Mouse (Mus musculus) limb, embryonic 11.5 days (tissue): Measurements from ENCODE around the gene Grap. TPM values are rescaled to one million over a fixed set of nuclear protein-coding genes. Genes with fewer than 3 reads are reported as not detected.

Experiments used
- ATAC-seq: fragments of 200-750 bp; cut with Nextera tagmentation; 2 replicates; pipeline ENCODE4 v1.8.0; 2017; ENCODE audit warnings: low read depth; ENCODE audit not compliant: insufficient number of reproducible peaks, low FRiP score, low TSS enrichment
- DNase-seq: peaks from one replicate; pipeline ENCODE4 v3.0.0-alpha.2; 2015; ENCODE audit warnings: low spot score
- H3K27ac ChIP-seq: fragments of 300-500 bp; sonication (generic); replicated peaks from 2 replicates; pipeline ENCODE4 v1.5.1; 2014; ENCODE audit warnings: low read depth, mild to moderate bottlenecking, low read length
- H3K27me3 ChIP-seq: fragments of 300-500 bp; sonication (generic); 2 replicates; pipeline ENCODE4 v1.6.1; 2014; ENCODE audit warnings: mild to moderate bottlenecking, low read length, mixed read lengths; ENCODE audit not compliant: control insufficient read depth, insufficient read depth
- H3K36me3 ChIP-seq: fragments of 300-500 bp; sonication (generic); 2 replicates; pipeline ENCODE4 v1.6.1; 2014; ENCODE audit warnings: mild to moderate bottlenecking, low read length, moderate library complexity, mixed read lengths; ENCODE audit not compliant: control insufficient read depth, insufficient read depth
- H3K4me1 ChIP-seq: fragments of 300-500 bp; sonication (generic); 2 replicates; pipeline ENCODE4 v1.6.1; 2014; ENCODE audit warnings: low read length, mixed read lengths; ENCODE audit not compliant: control insufficient read depth, insufficient read depth
- H3K4me2 ChIP-seq: fragments of 300-500 bp; sonication (generic); 2 replicates; pipeline ENCODE4 v1.6.1; 2014; ENCODE audit warnings: low read depth, mild to moderate bottlenecking, moderate library complexity; ENCODE audit not compliant: severe bottlenecking
- H3K4me3 ChIP-seq: fragments of 300-500 bp; sonication (generic); 2 replicates; pipeline ENCODE4 v1.5.1; 2014; ENCODE audit warnings: low read depth, low read length
- H3K9ac ChIP-seq: fragments of 300-500 bp; sonication (generic); 2 replicates; pipeline ENCODE4 v1.6.1; 2014; ENCODE audit warnings: mild to moderate bottlenecking, low read length
- H3K9me3 ChIP-seq: fragments of 300-500 bp; sonication (generic); 2 replicates; pipeline ENCODE4 v1.6.1; 2016; ENCODE audit warnings: low read length; ENCODE audit not compliant: control insufficient read depth
- WGBS: fragments of 180-500 bp; shearing (Covaris S2); extraction: QIAGEN DNeasy Blood & Tissue Kit; methylation state at CpG from one replicate; pipeline ENCODE4 v1.1.7; 2014; 5-methylcytosine and 5-hydroxymethylcytosine counted together
- polyA plus RNA-seq: library from polyadenylated mRNA; unstranded; fragments of >200 nt; fragmentation: Nextera tagmentation; extraction: Ambion mirVana; gene quantifications from 2 replicates; pipeline ENCODE4 v1.2.1, GENCODE M21; 2014

Grap gene
- polyA plus RNA-seq, 1 experiment from 2014 or later: 5.2 TPM

- ATAC-seq: no peak
- Histone ChIP-seq H3K9me3 (no peaks in the 10 kb centered on the region), H3K4me3 (no peak overlapping the region), H3K4me2 (no peak overlapping the region), H3K27ac (no peak overlapping the region), H3K27me3 (no peaks in the 10 kb centered on the region), H3K36me3 (no peaks in the 10 kb centered on the region), H3K9ac (no peak overlapping the region), H3K4me1 (no peaks in the 10 kb centered on the region)
- DNase-seq: no peak
- WGBS: 87% methylated on average over 7 of the region's 7 CpGs
These were observed 11.0 kb upstream of the Grap start for GRCm38 (mm10) chr11:61642106-61642505.

DNA sequence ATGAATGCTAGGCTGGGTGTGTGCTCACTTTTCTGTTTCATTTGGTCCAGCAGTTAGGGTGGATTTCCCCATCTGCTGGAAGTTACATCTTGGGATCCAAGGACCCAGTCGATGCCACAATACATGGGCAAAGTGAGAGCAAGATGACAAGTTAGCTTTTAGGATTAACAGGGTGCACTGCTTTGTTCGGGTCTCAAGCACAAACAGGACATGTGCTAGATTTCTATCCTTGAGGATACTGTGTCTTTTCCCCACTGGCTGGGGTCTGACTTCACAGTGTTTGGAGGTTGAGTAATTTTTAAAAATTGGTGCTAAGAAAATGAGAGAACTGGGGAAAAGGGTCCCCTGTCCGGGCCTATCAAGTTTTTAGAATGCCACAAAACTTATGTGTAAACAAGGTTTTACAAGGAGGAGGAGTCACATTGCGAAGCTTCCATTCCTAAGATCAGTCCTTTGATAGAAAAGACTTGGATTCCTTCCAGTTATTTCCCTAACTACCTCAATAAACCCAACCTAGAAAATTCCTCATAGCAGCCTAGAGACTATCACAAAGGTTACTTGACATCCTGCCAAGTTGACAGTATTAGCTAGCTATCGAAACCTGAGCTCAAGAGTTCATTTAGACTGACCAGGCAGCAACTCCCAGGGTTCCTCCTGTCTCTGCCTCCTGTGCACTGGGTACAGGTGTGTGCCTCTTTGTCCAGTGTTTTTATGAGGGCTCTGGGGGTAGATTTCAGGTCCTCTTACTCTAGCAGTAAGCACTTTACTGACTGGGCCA is 9.7 kb upstream of the Grap start:
- 77% methylated on average over 5 of the region's 5 CpGs for WGBS
- DNase-seq (no peak), ATAC-seq (no peak)
- Histone ChIP-seq H3K9ac (no peak overlapping the region), H3K27me3 (no peaks in the 10 kb centered on the region), H3K36me3 (no peaks in the 10 kb centered on the region), H3K9me3 (no peaks in the 10 kb centered on the region), H3K4me3 (no peak overlapping the region), H3K27ac (no peak overlapping the region), H3K4me1 (no peaks in the 10 kb centered on the region), H3K4me2 (no peak overlapping the region)

GRCm38 (mm10) chr11:61644576-61645326 is 8.3 kb upstream of the Grap start:
- H3K4me2 ChIP-seq: no peak overlapping the region
- no peak overlapping the region for H3K4me3 ChIP-seq
- no peak overlapping the region for H3K27ac ChIP-seq
- 70% methylated on average over 11 of the region's 11 CpGs for WGBS
- H3K9me3 ChIP-seq: no peaks in the 10 kb centered on the region
- no peaks in the 10 kb centered on the region for H3K27me3 ChIP-seq
- DNase-seq: no peak
- H3K4me1 ChIP-seq: no peaks in the 10 kb centered on the region
- H3K36me3 ChIP-seq: no peaks in the 10 kb centered on the region
- H3K9ac ChIP-seq: no peak overlapping the region
- ATAC-seq: no peak

- Histone ChIP-seq H3K27ac (no peak overlapping the region), H3K4me1 (no peaks in the 10 kb centered on the region), H3K9ac (no peak overlapping the region), H3K36me3 (no peaks in the 10 kb centered on the region), H3K4me3 (no peak overlapping the region), H3K4me2 (no peak overlapping the region), H3K27me3 (no peaks in the 10 kb centered on the region), H3K9me3 (no peaks in the 10 kb centered on the region)
- 70% methylated on average over 5 of the region's 5 CpGs for WGBS
- DNase-seq (no peak), ATAC-seq (no peak)
These were observed 7.7 kb upstream of the Grap start for GRCm38 (mm10) chr11:61645357-61645857.

- Histone ChIP-seq H3K4me1 (no peaks in the 10 kb centered on the region), H3K27ac (no peak overlapping the region), H3K4me2 (no peak overlapping the region), H3K4me3 (no peak overlapping the region), H3K36me3 (no peaks in the 10 kb centered on the region), H3K9me3 (no peaks in the 10 kb centered on the region), H3K9ac (no peak overlapping the region), H3K27me3 (no peaks in the 10 kb centered on the region)
- DNase-seq (no peak), ATAC-seq (no peak)
- 65% methylated on average over 2 of the region's 2 CpGs for WGBS
These were observed 6.5 kb upstream of the Grap start for GRCm38 (mm10) chr11:61646499-61647039.

DNA sequence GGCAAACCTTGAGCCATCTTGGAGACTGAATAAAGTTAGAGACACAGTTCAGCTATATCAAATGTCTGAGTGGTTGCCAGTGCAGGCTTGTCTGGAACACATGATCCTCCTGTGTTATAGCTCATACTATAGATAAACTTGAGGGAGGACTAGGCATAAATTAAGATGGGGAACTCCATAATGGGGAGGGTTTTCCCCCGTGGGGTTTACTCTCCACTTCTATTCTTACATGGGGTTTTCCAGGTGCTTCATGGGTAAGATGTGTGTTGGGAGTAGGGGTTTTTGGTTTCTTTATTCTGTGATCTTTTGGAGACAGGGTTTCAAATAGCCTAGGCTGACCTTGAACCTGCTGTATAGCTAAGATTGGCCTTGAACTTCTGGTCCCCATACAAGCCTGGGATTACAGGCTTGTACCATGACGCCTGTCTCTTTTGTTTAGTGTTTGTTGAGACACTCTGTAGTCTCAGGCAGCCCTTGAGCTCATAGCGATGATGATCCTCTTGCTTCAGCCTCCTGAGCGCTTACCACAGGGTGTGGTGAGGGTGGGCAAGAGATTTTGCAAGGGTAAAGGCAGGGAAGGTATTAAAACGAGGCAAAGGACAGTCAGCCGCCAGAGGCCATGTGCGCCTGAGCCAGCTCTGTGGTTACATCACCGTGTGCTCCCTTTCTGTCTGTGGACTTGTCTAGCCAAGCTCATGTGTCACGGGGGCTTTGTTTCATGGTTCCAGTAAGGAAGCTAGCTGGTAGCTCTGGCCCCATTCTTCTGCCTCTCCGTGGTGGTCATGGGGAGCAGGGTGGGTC is 5.8 kb upstream of the Grap start:
- Histone ChIP-seq H3K4me3 (no peak overlapping the region), H3K27me3 (no peaks in the 10 kb centered on the region), H3K9me3 (no peaks in the 10 kb centered on the region), H3K27ac (no peak overlapping the region), H3K4me1 (no peaks in the 10 kb centered on the region), H3K4me2 (no peak overlapping the region), H3K9ac (no peak overlapping the region), H3K36me3 (no peaks in the 10 kb centered on the region)
- DNase-seq: no peak
- no peak for ATAC-seq
- 76% methylated on average over 10 of the region's 10 CpGs for WGBS

- WGBS: 79% methylated on average over 6 of the region's 6 CpGs
- no peak for ATAC-seq
These were observed 4.9 kb upstream of the Grap start for GRCm38 (mm10) chr11:61647956-61648748.

More at GRCm38 (mm10) chr11:61647956-61648748, 4.9 kb upstream of the Grap start:
- H3K27ac ChIP-seq: no peak overlapping the region
- no peaks in the 10 kb centered on the region for H3K36me3 ChIP-seq
- H3K4me2 ChIP-seq: no peak overlapping the region
- H3K4me3 ChIP-seq: no peak overlapping the region
- no peak overlapping the region for H3K9ac ChIP-seq
- H3K27me3 ChIP-seq: no peaks in the 10 kb centered on the region
- H3K9me3 ChIP-seq: no peaks in the 10 kb centered on the region
- H3K4me1 ChIP-seq: no peaks in the 10 kb centered on the region
- DNase-seq: no peak
